In the genomic region with DNA sequence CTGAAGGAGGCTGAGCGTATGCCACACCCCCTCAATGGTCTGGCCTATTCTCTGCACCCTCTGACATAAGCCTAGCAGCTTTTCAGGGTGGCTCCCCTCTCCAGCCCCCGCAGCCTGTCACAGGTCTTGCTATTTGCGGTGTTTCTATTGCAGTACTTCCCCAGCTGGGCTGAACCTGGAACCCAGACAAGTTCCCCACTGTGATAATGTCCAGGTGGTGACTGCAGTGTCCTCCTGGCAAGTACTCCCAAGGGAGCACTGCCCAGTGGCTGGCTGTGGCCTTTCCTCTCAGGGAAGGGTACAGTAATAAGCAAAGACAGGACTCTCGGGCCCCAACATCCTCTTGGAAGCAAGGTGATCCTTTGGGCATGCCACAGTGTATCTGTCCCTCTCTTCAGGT, we compare ENCODE assay signal across 13 mouse cellular contexts.
DNase-seq lines count a peak whose midpoint lies in the region; TF ChIP-seq lines count a peak whose summit lies in the region.
"Had no signal": no experiment of that assay in that cellular context is flagged by ENCODE, and none has a peak within 500 bp of the region (broad histone marks: within the 10 kb centered on the region; RNA-seq: fewer than 3 reads in every experiment).

No protein-coding gene starts in this region.

- no peak for TF ChIP-seq CTCF in heart, adult 2 months (IDR thresholded peaks at IDR 0.05)

- H3K36me3 ChIP-seq in heart, adult 2 months (ENCODE audit: control insufficient read depth, insufficient read depth, low read length), result no peaks in the 10 kb centered on the region
- H3K36me3 ChIP-seq: forebrain, embryonic 12.5 days had no signal

- peak overlapping the region; percentile 58 for H3K27ac ChIP-seq in heart, adult 2 months
- H3K27ac ChIP-seq: embryonic facial prominence, embryonic 13.5 days; forebrain, embryonic 12.5 days had no signal

- peak; percentile 55; the same call in 1 of the 2 replicates for TF ChIP-seq EP300 in heart, adult 2 months (IDR thresholded peaks at IDR 0.05; ENCODE audit: insufficient read depth, low read depth, low read length)

- WGBS in heart, adult 2 months, result 44% methylated on average over 4 of the region's 4 CpGs

- H3K79me2 ChIP-seq in heart, adult 2 months (replicated peaks; ENCODE audit: control insufficient read depth, insufficient read depth, low read length), result no peaks in the 10 kb centered on the region

- H3K9ac ChIP-seq in heart, adult 2 months (ENCODE audit: low read depth, low read length), result no peak overlapping the region
- H3K9ac ChIP-seq: embryonic facial prominence, embryonic 13.5 days; forebrain, embryonic 12.5 days; liver, postnatal 0 days had no signal

- TF ChIP-seq POLR2A in heart, adult 2 months (IDR thresholded peaks at IDR 0.05; ENCODE audit: insufficient read depth, low read depth, low read length), result no peak

- peak; percentile 10 for DNase-seq in kidney, adult 11 months
- DNase-seq in kidney, adult 18-20 months, result no peak
- peak; percentile 43 for DNase-seq in cerebellum, adult 8-10 months
- DNase-seq in heart, adult 2 months, result peak; percentile 59 to 76
- peak; percentile 49 to 60 for DNase-seq in heart, postnatal 14 days
- DNase-seq in lung, postnatal 4 days, result no peak
- no peak for DNase-seq in lung, postnatal 14 days
- DNase-seq in embryo, embryonic 11 days, result no peak
- DNase-seq: liver, postnatal 0 days had no signal

- intact Hi-C loops in heart, adult 2 months (cut with DNase I), result loop anchor here (2.0 to 5.0 kb wide), 2 partner anchors 87 to 235 kb away; a partner anchor contains a TSS
- intact Hi-C loops in heart, postnatal 14 days (cut with DNase I), result no loop called here

- no peaks in the 10 kb centered on the region for H3K27me3 ChIP-seq in heart, adult 2 months (ENCODE audit: control insufficient read depth, insufficient read depth, low read length)
- H3K27me3 ChIP-seq: embryonic facial prominence, embryonic 13.5 days; forebrain, embryonic 12.5 days; Patski had no signal

- peaks cover 13% of the 10 kb centered on the region for H3K4me1 ChIP-seq in heart, adult 2 months (ENCODE audit: control insufficient read depth, insufficient read depth, low read length)
- H3K4me1 ChIP-seq: forebrain, embryonic 12.5 days had no signal

- H3K4me3 ChIP-seq in heart, adult 2 months, result no peak overlapping the region
- H3K4me3 ChIP-seq: embryonic facial prominence, embryonic 13.5 days; forebrain, embryonic 12.5 days; megakaryocyte, embryonic 14.5 days had no signal

Comparison
In these comparisons a context has a peak if more than half of its experiments do, and no peak if none do; other contexts are left out.
1. DNase-seq: peak in kidney, adult 11 months (single experiment), cerebellum, adult 8-10 months (single experiment), heart, adult 2 months (2 of 2) and heart, postnatal 14 days (2 of 2); none in kidney, adult 18-20 months (single experiment), lung, postnatal 4 days (0 of 2), lung, postnatal 14 days (single experiment) and embryo, embryonic 11 days (single experiment).